22 mouse cellular contexts compared by ENCODE assay signal in the genomic region with DNA sequence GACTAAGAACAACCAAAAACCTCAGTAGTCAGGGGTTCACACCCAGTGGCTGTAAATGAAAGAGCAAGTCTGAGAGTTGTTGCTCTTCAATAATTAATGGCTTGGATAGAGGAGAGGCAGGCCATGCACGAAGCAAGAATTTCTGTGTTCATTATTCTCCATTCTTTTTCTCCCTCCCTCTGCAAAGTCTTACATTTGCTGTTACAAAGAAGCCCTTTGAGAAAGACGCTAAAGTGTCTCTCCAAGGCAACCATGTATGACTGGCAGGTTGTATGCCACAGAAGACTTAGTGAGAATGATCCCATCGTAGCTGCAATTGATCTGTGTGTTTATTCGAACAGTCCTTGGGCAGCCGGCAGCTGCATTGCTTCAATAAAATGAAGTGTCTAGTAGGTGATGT. TPM values are rescaled to one million over a fixed set of nuclear protein-coding genes. Genes with fewer than 3 reads are reported as not detected.
DNase-seq lines count a peak whose midpoint lies in the region; ATAC-seq and TF ChIP-seq lines count a peak whose summit lies in the region.
"Had no signal": no experiment of that assay in that cellular context is flagged by ENCODE, and none has a peak within 500 bp of the region (broad histone marks: within the 10 kb centered on the region; RNA-seq: fewer than 3 reads in every experiment).

No protein-coding gene starts in this region.

- TF ChIP-seq CTCF in layer of hippocampus, adult 2 months (conservative IDR thresholded peaks at IDR 0.05): peak; percentile 22

- H3K9ac ChIP-seq in hindbrain, embryonic 13.5 days: no peak overlapping the region
- no peak overlapping the region for H3K9ac ChIP-seq in midbrain, embryonic 14.5 days (replicated peaks; ENCODE audit: low read length)
- H3K9ac ChIP-seq in neural tube, embryonic 15.5 days (replicated peaks): no peak overlapping the region
- H3K9ac ChIP-seq: embryonic facial prominence, embryonic 15.5 days; liver, embryonic 13.5 days had no signal

- peak overlapping the region; percentile 74; the same call in 1 of the 2 replicates for H3K27ac ChIP-seq in layer of hippocampus, adult 2 months
- peak overlapping the region; percentile 88 for H3K27ac ChIP-seq in hindbrain, embryonic 13.5 days
- peak overlapping the region; percentile 56 for H3K27ac ChIP-seq in midbrain, embryonic 14.5 days (replicated peaks; ENCODE audit: low read depth, low read length)
- H3K27ac ChIP-seq in neural tube, embryonic 15.5 days (replicated peaks): peak overlapping the region; percentile 79; the same call in 1 of the 2 replicates
- H3K27ac ChIP-seq: embryonic facial prominence, embryonic 15.5 days; heart, embryonic 10.5 days; liver, embryonic 13.5 days had no signal

- WGBS in hindbrain, embryonic 13.5 days: 15% methylated on average over 5 of the region's 5 CpGs
- WGBS in midbrain, embryonic 14.5 days: 7% methylated on average over 5 of the region's 5 CpGs
- WGBS in neural tube, embryonic 15.5 days: 13% methylated on average over 5 of the region's 5 CpGs

- no peak overlapping the region for H3K4me3 ChIP-seq in layer of hippocampus, adult 2 months
- H3K4me3 ChIP-seq in hindbrain, embryonic 13.5 days: no peak overlapping the region
- H3K4me3 ChIP-seq in midbrain, embryonic 14.5 days (replicated peaks; ENCODE audit: low read depth, low read length): no peak overlapping the region
- H3K4me3 ChIP-seq in neural tube, embryonic 15.5 days (replicated peaks): no peak overlapping the region
- H3K4me3 ChIP-seq: embryonic facial prominence, embryonic 15.5 days; heart, embryonic 10.5 days; liver, embryonic 13.5 days had no signal

- H3K27me3 ChIP-seq in hindbrain, embryonic 13.5 days: peaks cover 40% of the 10 kb centered on the region
- 0 out of 2 replicates have a peak, but pooled peaks cover 4% of the 10 kb centered on the region for H3K27me3 ChIP-seq in midbrain, embryonic 14.5 days (ENCODE audit: control insufficient read depth, insufficient read depth, low read length)
- peaks cover 8% of the 10 kb centered on the region; the same call in 1 of the 2 replicates for H3K27me3 ChIP-seq in neural tube, embryonic 15.5 days (replicated peaks)
- H3K27me3 ChIP-seq: liver, embryonic 13.5 days had no signal

- H3K9me3 ChIP-seq in hindbrain, embryonic 13.5 days: no peaks in the 10 kb centered on the region
- H3K9me3 ChIP-seq in midbrain, embryonic 14.5 days (ENCODE audit: control insufficient read depth, low read length): no peaks in the 10 kb centered on the region
- H3K9me3 ChIP-seq in neural tube, embryonic 15.5 days (replicated peaks): no peaks in the 10 kb centered on the region
- H3K9me3 ChIP-seq: embryonic facial prominence, embryonic 15.5 days; heart, embryonic 10.5 days had no signal

- no peak for DNase-seq in layer of hippocampus, adult 2 months (ENCODE audit: low spot score in 2 of 2)
- no peak for DNase-seq in layer of hippocampus, adult 9-10 months (ENCODE audit: low spot score)
- peak; percentile 54 for DNase-seq in midbrain, embryonic 14.5 days
- no peak for DNase-seq in cerebellum, postnatal 14 days
- DNase-seq in embryo, embryonic 10 days (ENCODE audit: low spot score): no peak
- DNase-seq: adrenal gland, adult 8-10 months; cerebellum, adult 8-10 months; kidney, adult 9 months; kidney, postnatal 25 days; liver, embryonic 13.5 days; lung, adult 2 months had no signal

- no peak overlapping the region for H3K4me2 ChIP-seq in hindbrain, embryonic 13.5 days
- H3K4me2 ChIP-seq in midbrain, embryonic 14.5 days (ENCODE audit: low read length): no peak overlapping the region
- no peak overlapping the region for H3K4me2 ChIP-seq in neural tube, embryonic 15.5 days
- H3K4me2 ChIP-seq: liver, embryonic 13.5 days had no signal

- H3K36me3 ChIP-seq in hindbrain, embryonic 13.5 days: no peaks in the 10 kb centered on the region
- H3K36me3 ChIP-seq in midbrain, embryonic 14.5 days (ENCODE audit: control insufficient read depth, insufficient read depth, low read length): no peaks in the 10 kb centered on the region
- H3K36me3 ChIP-seq in neural tube, embryonic 15.5 days: no peaks in the 10 kb centered on the region
- H3K36me3 ChIP-seq: embryonic facial prominence, embryonic 15.5 days; heart, embryonic 10.5 days; liver, embryonic 13.5 days had no signal

- ATAC-seq in hindbrain, embryonic 13.5 days (ENCODE audit: low FRiP score): no peak
- ATAC-seq in midbrain, embryonic 14.5 days (ENCODE audit: low FRiP score, low TSS enrichment): no peak
- ATAC-seq in neural tube, embryonic 15.5 days (ENCODE audit: low FRiP score): no peak
- ATAC-seq: activated CD4-positive, CD25-positive, alpha-beta regulatory T cell, adult 4 months; intestine, embryonic 16.5 days had no signal

- H3K4me1 ChIP-seq in hindbrain, embryonic 13.5 days (replicated peaks): peaks cover 36% of the 10 kb centered on the region
- H3K4me1 ChIP-seq in midbrain, embryonic 14.5 days (ENCODE audit: control insufficient read depth, insufficient read depth, low read length): peaks cover 13% of the 10 kb centered on the region
- H3K4me1 ChIP-seq in neural tube, embryonic 15.5 days: peaks cover 25% of the 10 kb centered on the region
- H3K4me1 ChIP-seq: liver, embryonic 13.5 days had no signal

RNA-seq across cellular contexts. Expression of a gene that starts 34.6 kb away (rescaled TPM):
- under 1 TPM; 0.17 to 0.51 TPM for total RNA-seq in layer of hippocampus, adult 2 months (2021)
- 2.4 and 2.6 TPM in 2 replicates for polyA plus RNA-seq in hindbrain, embryonic 13.5 days (2015; fragmentation: Nextera tagmentation; extraction: Ambion mirVana)
- polyA plus RNA-seq in midbrain, embryonic 14.5 days (2014; fragmentation: Nextera tagmentation; extraction: Ambion mirVana): 2.3 and 2.9 TPM in 2 replicates
- polyA plus RNA-seq in neural tube, embryonic 15.5 days (2015; fragmentation: Nextera tagmentation; extraction: Ambion mirVana): 1.3 and 1.4 TPM in 2 replicates
- total RNA-seq: adrenal gland, adult 8-10 months; gastrocnemius, adult 8-10 months; granulocyte monocyte progenitor cell, adult 5-6 weeks; megakaryocyte, adult 5-6 weeks; MEL; neutrophil, adult 5-6 weeks had no signal
- polyA plus RNA-seq: activated CD4-positive, CD25-positive, alpha-beta regulatory T cell, adult 4 months had no signal
